14 mouse cellular contexts compared by ENCODE assay signal in the genomic region with DNA sequence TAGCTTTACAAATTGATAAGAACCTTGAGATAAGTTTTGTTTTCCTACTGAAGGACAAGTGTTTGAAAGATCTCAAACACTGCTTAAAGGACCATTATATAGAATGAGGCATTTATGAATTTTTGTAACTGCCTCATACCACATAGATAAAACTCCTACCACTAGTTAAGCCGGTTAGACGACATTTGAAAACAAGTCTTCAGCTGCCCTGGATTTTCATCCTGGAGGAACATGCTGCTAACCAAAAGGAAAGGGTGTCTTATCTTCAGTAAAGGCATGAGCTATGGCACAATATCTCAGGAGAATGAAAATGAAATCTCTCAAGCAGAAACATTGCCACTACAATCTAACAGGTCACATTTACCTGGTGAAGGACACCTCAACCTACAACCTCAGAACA.
"Had no signal": no experiment of that assay in that cellular context is flagged by ENCODE, and none has a peak within 500 bp of the region (broad histone marks: within the 10 kb centered on the region; RNA-seq: fewer than 3 reads in every experiment).

No protein-coding gene starts in this region.

- ATAC-seq: intestine, embryonic 15.5 days; liver, postnatal 0 days had no signal

- H3K36me3 ChIP-seq: intestine, embryonic 15.5 days; limb, embryonic 15.5 days had no signal

- H3K9ac ChIP-seq: intestine, embryonic 15.5 days; limb, embryonic 15.5 days; liver, embryonic 14.5 days; liver, postnatal 0 days had no signal

- H3K27me3 ChIP-seq: intestine, embryonic 15.5 days; limb, embryonic 15.5 days had no signal

- H3K27ac ChIP-seq: intestine, embryonic 15.5 days; layer of hippocampus, adult 2 months; liver, embryonic 14.5 days had no signal

- H3K9me3 ChIP-seq: intestine, embryonic 15.5 days; limb, embryonic 15.5 days had no signal

- H3K4me2 ChIP-seq: intestine, embryonic 15.5 days; limb, embryonic 15.5 days; liver, embryonic 11.5 days; midbrain, embryonic 11.5 days had no signal

- DNase-seq: kidney, adult 11 months; kidney, adult 9 months; kidney, postnatal 14 days; layer of hippocampus, adult 9-11 months; liver, postnatal 0 days; lung, postnatal 36 days; midbrain, embryonic 14.5 days; thymus, postnatal 25 days had no signal

- H3K4me3 ChIP-seq: intestine, embryonic 15.5 days; layer of hippocampus, adult 2 months; limb, embryonic 15.5 days had no signal
